Mouse (Mus musculus): ENCODE measurements around the gene Il12rb1. TPM values are rescaled to one million over a fixed set of nuclear protein-coding genes. Genes with fewer than 3 reads are reported as not detected.

The Il12rb1 gene
- polyA plus RNA-seq, 1 experiment from 2014 or later, result 1.6 TPM

DNA sequence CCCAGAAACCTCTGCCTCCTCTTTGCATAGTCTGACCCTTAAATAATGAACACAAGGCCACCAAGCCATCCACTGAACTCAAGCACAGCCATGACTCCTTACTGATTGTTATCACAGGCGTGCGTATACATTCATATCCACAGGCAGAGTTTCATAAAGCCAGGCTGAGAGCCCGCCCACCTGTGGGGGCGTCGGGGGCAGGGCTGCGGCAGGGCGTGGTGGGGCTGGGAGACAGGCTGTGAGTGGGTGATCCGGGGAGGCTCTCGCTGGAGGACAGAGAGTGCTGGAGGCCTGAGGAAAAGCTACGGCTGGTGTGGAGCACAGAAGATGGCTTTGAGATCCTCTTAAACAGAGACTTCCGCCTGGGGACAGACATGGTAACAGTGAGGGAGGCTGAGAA lies 28.2 kb upstream of the Il12rb1 start:
- H3K79me2 ChIP-seq (ENCODE audit: inconsistent target), result peaks cover 13% of the 10 kb centered on the region; the same call in 1 of the 2 replicates
- WGBS (ENCODE audit: missing documents), result 86% methylated on average over 11 of the region's 11 CpGs
- H3K4me3 ChIP-seq (ENCODE audit: inconsistent target), result no peak overlapping the region
- peaks cover 41% of the 10 kb centered on the region for H3K36me3 ChIP-seq (ENCODE audit: inconsistent target)
- H3K27ac ChIP-seq, result no peak overlapping the region

DNA sequence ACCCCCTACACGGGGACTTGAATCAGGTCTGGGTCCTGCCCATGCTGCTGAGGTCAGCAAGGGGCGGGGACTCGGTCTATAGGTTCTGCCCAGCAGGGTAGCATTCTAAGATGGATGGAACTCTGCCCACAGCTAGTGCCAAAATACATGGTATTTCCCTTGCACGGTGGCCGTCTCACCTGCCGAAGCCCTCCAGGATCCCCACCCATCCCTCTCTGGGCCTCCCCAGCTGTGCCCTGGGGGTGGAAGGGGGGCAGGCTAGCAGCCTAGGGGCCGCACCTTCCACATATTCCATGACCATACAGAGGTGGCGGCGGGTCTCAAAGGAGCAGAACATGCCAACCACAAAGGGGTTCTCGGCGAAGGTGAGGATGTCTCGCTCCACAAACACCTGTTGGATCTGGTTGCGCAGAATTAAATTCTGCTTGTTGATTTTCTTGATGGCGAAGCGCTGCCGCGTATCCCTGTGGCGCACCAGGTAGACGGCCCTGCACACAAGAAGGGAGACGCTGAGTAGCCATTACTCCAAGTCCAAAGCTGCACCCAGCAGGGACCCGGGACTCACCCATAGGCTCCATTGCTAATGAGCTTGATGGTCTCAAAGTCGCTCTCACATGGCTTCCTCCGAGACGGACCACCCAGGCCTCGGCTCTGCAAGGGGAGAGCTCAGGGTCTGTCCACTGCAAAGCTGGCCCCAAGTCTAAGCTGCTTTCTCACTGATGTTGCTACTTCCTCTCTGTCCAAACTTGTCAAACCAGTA lies 21.8 kb upstream of the Il12rb1 start:
- 96% methylated on average over 25 of the region's 25 CpGs for WGBS (ENCODE audit: missing documents)
- Histone ChIP-seq H3K79me2 (ENCODE audit: inconsistent target) (peaks cover 28% of the 10 kb centered on the region), H3K27ac (no peak overlapping the region), H3K36me3 (ENCODE audit: inconsistent target) (peaks cover 78% of the 10 kb centered on the region), H3K4me3 (ENCODE audit: inconsistent target) (no peak overlapping the region)

DNA sequence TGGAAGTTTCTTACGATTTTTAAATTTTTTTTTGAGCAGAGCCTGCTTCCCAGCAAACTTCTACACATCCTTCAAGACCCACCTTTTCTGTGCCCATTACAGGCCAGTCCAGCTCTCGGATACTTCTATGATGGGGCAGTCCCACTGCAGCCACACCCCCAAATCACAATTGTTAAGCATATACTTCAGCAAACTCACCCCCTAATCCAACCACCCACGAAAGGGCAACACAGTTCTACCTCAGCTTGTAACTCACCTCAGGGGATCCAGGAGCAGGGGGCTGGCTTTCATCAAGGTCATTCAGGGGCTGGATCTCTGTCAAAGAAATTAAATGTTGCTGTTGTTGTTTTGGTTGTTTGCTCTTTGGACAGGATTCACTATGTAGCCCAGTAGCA lies 21.2 kb upstream of the Il12rb1 start:
- Histone ChIP-seq H3K4me3 (ENCODE audit: inconsistent target) (no peak overlapping the region), H3K79me2 (ENCODE audit: inconsistent target) (peaks cover 34% of the 10 kb centered on the region), H3K36me3 (ENCODE audit: inconsistent target) (peaks cover 73% of the 10 kb centered on the region), H3K27ac (no peak overlapping the region)
- 83% methylated on average over 3 of the region's 3 CpGs for WGBS (ENCODE audit: missing documents)

DNA sequence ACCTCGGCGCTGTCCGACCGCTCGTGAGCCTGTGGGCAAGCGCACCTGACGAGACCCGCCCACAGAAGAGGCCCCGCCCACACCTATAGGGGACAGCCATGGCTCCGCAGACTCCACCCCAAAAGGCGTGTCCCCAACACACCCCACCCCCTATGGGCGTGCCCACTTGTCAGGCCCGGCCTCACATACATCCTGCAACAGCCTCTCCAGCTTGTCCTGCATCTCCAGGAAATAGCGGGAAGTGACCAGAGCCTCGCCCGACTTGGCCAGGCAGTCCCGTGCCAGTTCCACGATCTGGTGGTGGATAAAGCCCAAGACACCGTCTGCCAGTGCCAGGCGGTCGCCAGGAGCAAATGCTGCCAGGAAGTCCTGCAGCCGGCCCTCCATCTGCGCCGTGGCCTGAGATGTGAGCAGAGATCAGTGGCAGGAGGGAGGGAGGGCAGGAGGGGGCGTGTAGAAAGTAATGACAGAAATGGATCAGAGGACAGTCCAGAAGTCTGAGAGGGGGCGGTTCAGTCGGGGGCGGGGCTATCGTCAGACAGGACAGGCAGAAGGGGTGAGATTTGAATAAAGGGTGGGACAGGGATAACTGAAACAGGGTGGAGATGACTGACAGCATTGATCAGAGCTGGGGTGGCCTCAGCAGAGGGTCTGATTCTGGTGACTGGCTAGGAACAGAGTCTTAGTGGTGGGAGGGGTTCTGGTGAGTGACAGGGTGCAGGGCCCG lies 20.1 kb upstream of the Il12rb1 start:
- WGBS (ENCODE audit: missing documents), result 94% methylated on average over 28 of the region's 30 CpGs
- H3K4me3 ChIP-seq (ENCODE audit: inconsistent target), result no peak overlapping the region
- H3K36me3 ChIP-seq (ENCODE audit: inconsistent target), result peaks cover 68% of the 10 kb centered on the region
- no peak overlapping the region for H3K27ac ChIP-seq
- peaks cover 34% of the 10 kb centered on the region for H3K79me2 ChIP-seq (ENCODE audit: inconsistent target)

DNA sequence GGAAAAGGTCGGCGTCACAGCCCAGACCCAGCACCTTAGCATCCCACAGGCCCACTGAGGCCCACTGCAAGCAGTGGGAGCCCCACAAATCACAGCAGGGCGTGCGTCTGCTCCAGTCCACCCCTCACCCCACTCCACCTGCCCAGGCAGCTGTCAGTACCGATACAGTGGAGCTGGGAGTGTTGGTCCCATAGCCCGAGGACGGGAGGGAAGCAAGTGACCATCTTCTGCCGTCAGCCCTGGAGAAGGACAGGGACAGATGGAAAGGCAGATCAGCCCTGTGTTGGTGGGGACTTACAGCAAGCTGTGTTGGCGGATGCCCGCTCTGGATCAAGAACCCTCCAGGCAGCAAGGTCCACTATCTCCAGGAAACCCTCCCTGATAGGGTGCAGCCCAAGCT lies 19.2 kb upstream of the Il12rb1 start:
- Histone ChIP-seq H3K79me2 (ENCODE audit: inconsistent target) (peaks cover 36% of the 10 kb centered on the region), H3K27ac (no peak overlapping the region), H3K4me3 (ENCODE audit: inconsistent target) (no peak overlapping the region), H3K36me3 (ENCODE audit: inconsistent target) (peaks cover 59% of the 10 kb centered on the region)
- WGBS (ENCODE audit: missing documents), result 98% methylated on average over 10 of the region's 10 CpGs

DNA sequence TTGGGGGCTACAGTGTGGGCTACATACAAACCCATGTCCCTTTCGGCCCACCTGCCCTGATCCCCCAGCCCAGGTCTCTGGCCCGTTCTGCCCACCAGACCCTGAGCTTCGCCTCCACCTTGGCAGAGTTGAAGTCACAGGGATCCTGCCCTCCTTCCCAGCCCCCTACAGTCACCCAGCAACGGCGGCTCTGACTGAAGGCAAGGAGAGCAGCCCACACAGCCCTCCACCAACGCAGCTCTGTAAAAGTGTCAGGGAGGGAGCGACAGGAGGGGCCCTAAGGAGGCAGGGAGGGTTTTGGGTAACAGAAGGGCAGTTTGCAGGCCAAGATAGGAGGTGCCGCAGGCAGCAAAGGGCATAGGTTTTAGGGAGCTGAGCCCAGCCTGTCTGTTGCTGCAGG lies 17.4 kb upstream of the Il12rb1 start:
- Histone ChIP-seq H3K36me3 (ENCODE audit: inconsistent target) (peaks cover 41% of the 10 kb centered on the region), H3K4me3 (ENCODE audit: inconsistent target) (peak overlapping the region; percentile 82), H3K79me2 (ENCODE audit: inconsistent target) (peaks cover 51% of the 10 kb centered on the region), H3K27ac (peak overlapping the region; percentile 79)
- WGBS (ENCODE audit: missing documents), result 24% methylated on average over 7 of the region's 8 CpGs

- Histone ChIP-seq H3K27ac (peak overlapping the region; percentile 79), H3K79me2 (ENCODE audit: inconsistent target) (peaks cover 54% of the 10 kb centered on the region), H3K36me3 (ENCODE audit: inconsistent target) (peaks cover 36% of the 10 kb centered on the region), H3K4me3 (ENCODE audit: inconsistent target) (peak overlapping the region; percentile 82)
- WGBS (ENCODE audit: missing documents), result 0% methylated on average over 7 of the region's 7 CpGs
These were observed 17.0 kb upstream of the Il12rb1 start for GRCm38 (mm10) chr8:70791294-70791701.

- Histone ChIP-seq H3K27ac (peak overlapping the region; percentile 79), H3K4me3 (ENCODE audit: inconsistent target) (peak overlapping the region; percentile 82), H3K36me3 (ENCODE audit: inconsistent target) (peaks cover 28% of the 10 kb centered on the region), H3K79me2 (ENCODE audit: inconsistent target) (peaks cover 54% of the 10 kb centered on the region)
- WGBS (ENCODE audit: missing documents), result 2% methylated on average over 57 of the region's 58 CpGs
These were observed 16.1 kb upstream of the Il12rb1 start for GRCm38 (mm10) chr8:70791975-70792691.

DNA sequence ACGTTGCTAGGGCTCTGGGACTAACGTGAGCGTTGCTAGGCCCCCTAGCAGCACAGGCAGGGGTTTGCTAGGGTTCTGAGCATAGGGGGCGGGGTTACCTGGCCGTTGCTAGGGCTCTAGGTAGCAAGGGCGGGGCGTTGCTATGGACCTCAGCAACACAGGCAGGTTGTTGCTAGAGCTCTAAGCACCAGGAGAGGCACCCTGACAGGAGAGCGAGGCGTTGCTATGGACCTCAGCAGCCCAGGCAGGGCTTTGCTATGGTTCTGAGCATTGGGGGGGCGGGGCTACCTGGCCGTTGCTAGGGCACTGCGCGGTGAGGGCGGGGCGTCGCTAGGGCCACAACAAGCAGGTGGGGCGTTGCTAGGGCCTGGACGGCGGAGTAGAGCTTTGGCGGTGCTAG lies 15.5 kb upstream of the Il12rb1 start:
- 4% methylated on average over 20 of the region's 20 CpGs for WGBS (ENCODE audit: missing documents)
- H3K27ac ChIP-seq, result no peak overlapping the region
- peaks cover 23% of the 10 kb centered on the region for H3K36me3 ChIP-seq (ENCODE audit: inconsistent target)

GRCm38 (mm10) chr8:70794215-70794614 lies 14.0 kb upstream of the Il12rb1 start:
- peaks cover 48% of the 10 kb centered on the region for H3K79me2 ChIP-seq (ENCODE audit: inconsistent target)
- no peak overlapping the region for H3K27ac ChIP-seq
- WGBS (ENCODE audit: missing documents), result 86% methylated on average over 2 of the region's 2 CpGs
- no peak overlapping the region for H3K4me3 ChIP-seq (ENCODE audit: inconsistent target)
- peaks cover 9% of the 10 kb centered on the region for H3K36me3 ChIP-seq (ENCODE audit: inconsistent target)

More for the DNA sequence above, 15.5 kb upstream of the Il12rb1 start:
- H3K79me2 ChIP-seq (ENCODE audit: inconsistent target), result peaks cover 54% of the 10 kb centered on the region
- H3K4me3 ChIP-seq (ENCODE audit: inconsistent target), result no peak overlapping the region; the same call in 1 of the 2 replicates

- no peak overlapping the region for H3K4me3 ChIP-seq (ENCODE audit: inconsistent target)
- WGBS (ENCODE audit: missing documents), result 100% methylated on average over 1 of the region's 2 CpGs
- peaks cover 42% of the 10 kb centered on the region for H3K79me2 ChIP-seq (ENCODE audit: inconsistent target)
- no peak overlapping the region for H3K27ac ChIP-seq
- no peaks in the 10 kb centered on the region for H3K36me3 ChIP-seq (ENCODE audit: inconsistent target)
These were observed 12.9 kb upstream of the Il12rb1 start for GRCm38 (mm10) chr8:70795370-70795769.

- Histone ChIP-seq H3K36me3 (ENCODE audit: inconsistent target) (no peaks in the 10 kb centered on the region), H3K27ac (no peak overlapping the region), H3K79me2 (ENCODE audit: inconsistent target) (peaks cover 40% of the 10 kb centered on the region), H3K4me3 (ENCODE audit: inconsistent target) (no peak overlapping the region)
- WGBS (ENCODE audit: missing documents), result 19% methylated on average over 44 of the region's 54 CpGs
These were observed 11.7 kb upstream of the Il12rb1 start for GRCm38 (mm10) chr8:70796403-70797080.

- WGBS (ENCODE audit: missing documents), result 4% methylated on average over 54 of the region's 57 CpGs
- Histone ChIP-seq H3K27ac (peak overlapping the region; percentile 27; the same call in 1 of the 2 replicates), H3K4me3 (ENCODE audit: inconsistent target) (peak overlapping the region; percentile 32), H3K36me3 (ENCODE audit: inconsistent target) (no peaks in the 10 kb centered on the region), H3K79me2 (ENCODE audit: inconsistent target) (peaks cover 44% of the 10 kb centered on the region)
These were observed 10.9 kb upstream of the Il12rb1 start for GRCm38 (mm10) chr8:70797081-70798070.
